Mouse (Mus musculus): ENCODE results near the gene Tnfaip6.
"Not testable (repeated sequence)": the region's sequence is repeated elsewhere in the genome, so short reads cannot be mapped to it uniquely, and the experiment has no call there.

The Tnfaip6 gene

GRCm38 (mm10) chr2:52037882-52038281 is at the start of gene Tnfaip6:
Gene Tnfaip6 (plus strand): TSS chr2:52038009.
- peak; percentile 63 for DNase-seq (ENCODE audit: extremely low spot score)

GRCm38 (mm10) chr2:51989559-51989958 is 48.2 kb upstream of the Tnfaip6 start:
- DNase-seq (ENCODE audit: extremely low spot score) = no peak

GRCm38 (mm10) chr2:51991447-51991846 is 46.4 kb upstream of the Tnfaip6 start:
- DNase-seq (ENCODE audit: extremely low spot score) = no peak

GRCm38 (mm10) chr2:51999996-52000395 is 37.8 kb upstream of the Tnfaip6 start:
- DNase-seq (ENCODE audit: extremely low spot score) = no peak

GRCm38 (mm10) chr2:52001521-52001920 is 36.3 kb upstream of the Tnfaip6 start:
- no peak for DNase-seq (ENCODE audit: extremely low spot score)

- DNase-seq (ENCODE audit: extremely low spot score) = not testable (repeated sequence)
Observed at GRCm38 (mm10) chr2:52002299-52002698, 35.5 kb upstream of the Tnfaip6 start.

GRCm38 (mm10) chr2:52006380-52006779 is 31.4 kb upstream of the Tnfaip6 start:
- DNase-seq (ENCODE audit: extremely low spot score) = peak; percentile 7

- not testable (repeated sequence) for DNase-seq (ENCODE audit: extremely low spot score)
Observed at GRCm38 (mm10) chr2:52011820-52012219, 26.0 kb upstream of the Tnfaip6 start.

GRCm38 (mm10) chr2:52013306-52013820 is 24.4 kb upstream of the Tnfaip6 start:
- DNase-seq (ENCODE audit: extremely low spot score) = no peak

GRCm38 (mm10) chr2:52016361-52016760 is 21.4 kb upstream of the Tnfaip6 start:
- DNase-seq (ENCODE audit: extremely low spot score) = no peak

GRCm38 (mm10) chr2:52027061-52027460 is 10.7 kb upstream of the Tnfaip6 start:
- DNase-seq (ENCODE audit: extremely low spot score) = no peak

GRCm38 (mm10) chr2:52029426-52029825 is 8.4 kb upstream of the Tnfaip6 start:
- no peak for DNase-seq (ENCODE audit: extremely low spot score)

- DNase-seq (ENCODE audit: extremely low spot score) = no peak
Observed at GRCm38 (mm10) chr2:52031491-52031890, 6.3 kb upstream of the Tnfaip6 start.

GRCm38 (mm10) chr2:52034601-52035000 is 3.2 kb upstream of the Tnfaip6 start:
- DNase-seq (ENCODE audit: extremely low spot score) = no peak

- no peak for DNase-seq (ENCODE audit: extremely low spot score)
Observed at GRCm38 (mm10) chr2:52035144-52035543, 2.7 kb upstream of the Tnfaip6 start.

GRCm38 (mm10) chr2:52036929-52037595 is 747 bp upstream of the Tnfaip6 start:
- DNase-seq (ENCODE audit: extremely low spot score) = no peak

- peak; percentile 24 for DNase-seq (ENCODE audit: extremely low spot score)
Observed at GRCm38 (mm10) chr2:52038558-52038957, 749 bp downstream of the Tnfaip6 start.

GRCm38 (mm10) chr2:52039083-52039801 is 1.4 kb downstream of the Tnfaip6 start:
- peak; percentile 45 for DNase-seq (ENCODE audit: extremely low spot score)

- no peak for DNase-seq (ENCODE audit: extremely low spot score)
Observed at GRCm38 (mm10) chr2:52042132-52042531, 4.3 kb downstream of the Tnfaip6 start.

GRCm38 (mm10) chr2:52042714-52043113 is 4.9 kb downstream of the Tnfaip6 start:
- no peak for DNase-seq (ENCODE audit: extremely low spot score)

GRCm38 (mm10) chr2:52043485-52043884 is 5.7 kb downstream of the Tnfaip6 start:
- DNase-seq (ENCODE audit: extremely low spot score) = no peak

- no peak for DNase-seq (ENCODE audit: extremely low spot score)
Observed at GRCm38 (mm10) chr2:52046032-52046431, 8.2 kb downstream of the Tnfaip6 start.

GRCm38 (mm10) chr2:52050823-52051222 is 13.0 kb downstream of the Tnfaip6 start:
- no peak for DNase-seq (ENCODE audit: extremely low spot score)

Measured in embryo, embryonic 9.5 days (tissue).